Mouse (Mus musculus) hematopoietic stem cell, adult 5-6 weeks (primary cell): ENCODE data around the gene Nr1h2. TPM values are rescaled to one million over a fixed set of nuclear protein-coding genes. Genes with fewer than 3 reads are reported as not detected.

ENCODE experiments used
- ATAC-seq, 2 experiments: fragments of 125-278 bp in 1 of 2; replicated peaks in 1 of 2; 2 replicates each; pipeline ENCODE4 v1.8.0; 2016 to 2017; ENCODE audit warnings: inconsistent platforms in 2 of 2, mild to moderate bottlenecking in 2 of 2, moderate number of reproducible peaks in 2 of 2, low read depth in 1 of 2, moderate TSS enrichment in 1 of 2; ENCODE audit not compliant: low FRiP score in 2 of 2, poor library complexity in 2 of 2, severe bottlenecking in 2 of 2, insufficient read depth in 1 of 2, low TSS enrichment in 1 of 2
- total RNA-seq: library from RNA; stranded (forward); fragments of 172-1452, 232-1000 nt; gene quantifications from 2 replicates; pipeline ENCODE4 v1.2.3, GENCODE M21; 2017

The Nr1h2 gene
- total RNA-seq, 1 experiment from 2014 or later: 105 TPM

DNA sequence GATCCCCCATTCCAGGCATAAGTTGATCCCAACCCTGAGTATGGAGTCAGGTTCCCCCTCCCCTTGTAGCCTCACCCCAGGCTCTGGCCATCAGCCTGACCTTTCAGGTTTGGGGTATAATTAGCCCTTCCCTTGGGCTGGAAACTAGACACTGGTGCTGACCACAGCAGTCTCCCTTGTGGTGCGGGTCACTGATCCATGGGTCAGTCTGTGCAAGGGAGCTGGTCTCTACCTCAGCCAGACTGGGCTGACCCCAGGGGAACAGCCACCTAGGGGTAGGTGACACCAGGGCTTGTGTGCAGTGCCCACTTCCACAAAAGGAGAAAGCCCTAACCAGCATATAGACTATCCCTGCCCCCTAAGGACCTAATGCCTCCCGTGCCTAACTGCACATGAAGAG lies 30.7 kb downstream of the Nr1h2 start:
- ATAC-seq: no peak

DNA sequence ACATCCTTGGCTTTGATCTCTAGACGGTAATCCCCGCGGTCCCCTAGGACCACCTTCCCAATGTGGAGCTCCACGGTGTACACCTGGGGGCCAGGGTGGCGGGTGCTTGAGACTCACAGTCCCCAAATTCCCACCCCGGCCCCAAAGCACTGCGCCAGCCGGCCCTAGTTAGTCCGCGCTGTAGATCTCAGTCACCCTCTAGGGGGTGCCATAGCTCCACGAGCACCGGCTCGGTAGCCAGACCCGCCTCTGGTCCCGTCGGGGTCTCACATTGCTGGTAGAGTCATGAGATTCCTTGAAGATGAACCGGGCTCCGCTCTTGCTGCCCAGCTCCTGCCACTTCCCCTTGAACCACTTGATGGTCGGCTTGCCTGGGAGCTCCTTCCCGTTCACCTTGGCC lies 32.0 kb downstream of the Nr1h2 start:
- ATAC-seq: peak; percentile 65 to 75

DNA sequence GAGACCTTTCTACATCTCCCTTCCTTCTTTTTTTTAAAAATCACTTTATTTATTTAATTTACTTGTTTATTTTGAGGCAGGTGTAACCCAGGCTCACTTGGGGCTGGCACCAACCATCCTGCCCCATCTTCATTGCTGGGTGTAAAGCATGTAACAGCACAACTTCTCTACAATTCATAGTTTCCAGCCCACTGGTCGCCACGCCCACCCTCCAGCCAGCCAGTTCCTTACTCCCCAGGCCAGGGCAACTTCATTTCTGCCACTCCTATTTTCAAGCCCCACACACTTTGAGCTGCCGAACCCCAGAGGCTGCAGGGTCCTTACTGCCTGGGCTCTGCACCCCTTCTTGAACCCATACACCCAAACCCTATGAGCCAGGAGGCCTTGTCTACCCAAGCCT lies 32.8 kb downstream of the Nr1h2 start:
- no peak for ATAC-seq

DNA sequence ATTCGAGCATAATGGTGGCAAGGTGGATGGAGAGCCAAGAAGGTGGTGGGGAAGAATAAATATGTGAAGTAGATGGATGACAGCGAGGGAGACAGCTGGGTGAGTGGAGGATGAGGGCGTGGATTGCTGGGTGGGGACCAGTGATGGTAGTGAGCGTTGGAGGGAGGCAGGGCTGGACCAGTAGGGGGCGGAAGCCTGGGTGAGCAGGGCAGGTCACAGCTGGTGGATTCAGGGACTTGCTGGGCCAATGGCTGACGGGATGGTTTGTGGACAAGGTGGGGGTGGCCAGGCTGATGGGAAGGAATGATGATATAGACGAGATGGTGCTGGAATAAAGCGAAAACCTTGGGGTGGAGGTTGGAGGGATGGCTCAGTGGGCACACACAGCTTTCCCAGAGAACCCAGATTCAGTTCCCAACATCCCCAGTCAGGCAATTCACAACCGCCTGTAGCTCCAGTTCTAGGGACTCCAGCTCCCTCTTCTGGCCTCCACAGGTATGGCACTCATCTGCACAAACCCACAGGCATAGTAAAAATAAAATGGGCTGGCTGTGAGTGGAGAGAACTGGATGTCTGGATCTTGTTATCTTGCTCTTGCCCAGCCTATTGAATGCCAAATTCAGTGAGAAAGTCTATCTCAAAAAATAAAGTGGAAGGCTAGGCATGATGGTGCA lies 34.4 kb downstream of the Nr1h2 start:
- ATAC-seq: no peak

DNA sequence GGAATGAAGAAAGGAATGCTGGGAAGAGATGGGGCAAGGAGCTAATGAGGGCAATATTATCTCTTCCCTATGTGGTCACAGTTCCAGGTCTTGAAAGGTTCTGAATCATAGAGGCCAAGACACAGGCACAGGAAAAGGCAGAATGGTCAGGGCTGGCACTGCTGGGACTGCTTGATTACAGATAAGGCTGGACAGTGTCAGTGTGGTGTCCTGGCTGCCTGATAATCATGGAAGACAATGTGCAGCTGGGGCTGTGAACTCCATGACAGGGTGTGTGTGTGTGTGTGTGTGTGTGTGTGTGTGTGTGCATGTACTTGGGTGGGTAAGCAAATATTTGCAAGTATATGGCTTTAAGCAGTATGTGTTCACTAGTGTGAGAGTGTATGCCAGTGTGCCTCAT lies 46.3 kb downstream of the Nr1h2 start:
- no peak for ATAC-seq

DNA sequence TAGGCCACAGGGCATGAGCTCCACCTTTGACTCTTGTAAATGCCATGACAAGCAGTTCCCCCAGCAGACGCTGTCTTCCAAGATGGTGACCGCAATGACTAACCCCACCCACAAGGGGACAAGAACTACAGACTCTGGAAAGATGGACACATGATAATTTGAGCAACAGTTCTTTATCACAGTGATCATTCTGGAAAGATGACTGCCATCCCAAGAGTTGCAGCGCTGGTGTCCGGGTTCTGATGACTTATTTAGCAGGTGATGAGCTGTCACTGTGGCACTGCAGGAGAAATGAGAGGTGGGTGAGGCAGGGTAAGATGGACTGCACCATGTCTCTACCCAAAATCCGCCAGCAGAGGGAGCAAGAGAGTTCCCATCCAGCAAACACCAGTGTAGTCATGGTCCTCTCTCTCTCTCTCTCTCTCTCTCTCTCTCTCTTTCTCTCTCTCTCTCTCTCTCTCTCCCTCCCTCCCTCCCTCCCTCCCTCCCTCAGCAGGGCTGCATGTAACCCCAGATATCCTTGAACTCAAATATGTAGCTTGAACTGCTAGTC lies 52.1 kb downstream of the Nr1h2 start:
- ATAC-seq: peak; percentile 50 to 54; a peak in 2 of 4 replicates

DNA sequence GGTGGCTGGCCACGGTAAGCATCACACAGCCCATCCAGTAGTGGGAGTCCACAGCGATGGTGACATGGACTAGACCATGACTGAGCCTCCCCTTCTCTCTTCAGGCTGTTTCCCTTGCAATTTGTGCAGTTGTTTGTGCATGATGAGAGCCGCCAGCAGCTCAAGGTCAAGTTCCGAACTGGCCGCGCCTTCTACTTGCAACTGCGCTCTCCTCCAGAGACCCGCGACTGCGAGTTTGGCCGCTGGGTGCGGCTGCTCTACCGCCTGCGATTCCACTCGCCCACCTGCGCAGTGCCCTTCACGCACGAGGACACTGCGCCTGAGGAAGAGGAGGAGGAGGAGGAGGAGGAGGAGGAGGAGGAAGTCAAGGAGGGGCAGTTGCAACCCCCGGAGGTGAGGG lies 53.7 kb downstream of the Nr1h2 start:
- ATAC-seq: no peak

Other genes with a start within 250 kb of the Nr1h2 start
- 1.5 and 4.2 TPM in 2 replicates for gene Clec11a, start 247.0 kb downstream of the Nr1h2 start, total RNA-seq
- gene Shank1, start 243.7 kb downstream of the Nr1h2 start, total RNA-seq: not detected in 2 replicates
- 0.79 and 1.8 TPM in 2 replicates for gene Syt3, start 169.8 kb downstream of the Nr1h2 start, total RNA-seq
- 1.9 TPM in 1 of 2 replicates, not detected in the other for gene 1700008O03Rik, start 168.1 kb downstream of the Nr1h2 start, total RNA-seq
- not detected in 2 replicates for gene Lrrc4b, start 124.9 kb downstream of the Nr1h2 start, total RNA-seq
- gene Aspdh, start 88.6 kb downstream of the Nr1h2 start, total RNA-seq: not detected in 2 replicates
- 19.0 and 20.4 TPM in 2 replicates for gene Josd2, start 86.0 kb downstream of the Nr1h2 start, total RNA-seq
- gene Emc10, start 57.4 kb downstream of the Nr1h2 start, total RNA-seq: 30.3 and 44.3 TPM in 2 replicates
- gene Fam71e1, start 57.4 kb downstream of the Nr1h2 start, total RNA-seq: 17.6 TPM in 1 of 2 replicates, not detected in the other
- gene Mybpc2, start 29.3 kb downstream of the Nr1h2 start, total RNA-seq: not detected in 2 replicates
- gene Spib, start 21.9 kb downstream of the Nr1h2 start, total RNA-seq: 0.25 TPM in 1 of 2 replicates, not detected in the other
- gene Pold1, start 5.1 kb downstream of the Nr1h2 start, total RNA-seq: 57.7 and 60.3 TPM in 2 replicates
- 55.1 and 74.2 TPM in 2 replicates for gene Napsa, start 18.4 kb upstream of the Nr1h2 start, total RNA-seq
- 0.50 TPM in 1 of 2 replicates, not detected in the other for gene Kcnc3, start 36.7 kb upstream of the Nr1h2 start, total RNA-seq
- 0.10 and 0.38 TPM in 2 replicates for gene Myh14, start 116.9 kb upstream of the Nr1h2 start, total RNA-seq
- not detected in 2 replicates for gene Izumo2, start 154.8 kb upstream of the Nr1h2 start, total RNA-seq
- gene Vrk3, start 194.5 kb upstream of the Nr1h2 start, total RNA-seq: 67.1 and 70.6 TPM in 2 replicates
- 3.5 and 3.9 TPM in 2 replicates for gene Zfp473, start 197.1 kb upstream of the Nr1h2 start, total RNA-seq